Mouse (Mus musculus): Measurements from ENCODE around the gene Mlkl. TPM values are rescaled to one million over a fixed set of nuclear protein-coding genes. Genes with fewer than 3 reads are reported as not detected.
"Not testable (repeated sequence)": the region's sequence is repeated elsewhere in the genome, so short reads cannot be mapped to it uniquely, and the experiment has no call there.

The Mlkl gene
- polyA plus RNA-seq, 1 experiment = 0.06 TPM

DNA sequence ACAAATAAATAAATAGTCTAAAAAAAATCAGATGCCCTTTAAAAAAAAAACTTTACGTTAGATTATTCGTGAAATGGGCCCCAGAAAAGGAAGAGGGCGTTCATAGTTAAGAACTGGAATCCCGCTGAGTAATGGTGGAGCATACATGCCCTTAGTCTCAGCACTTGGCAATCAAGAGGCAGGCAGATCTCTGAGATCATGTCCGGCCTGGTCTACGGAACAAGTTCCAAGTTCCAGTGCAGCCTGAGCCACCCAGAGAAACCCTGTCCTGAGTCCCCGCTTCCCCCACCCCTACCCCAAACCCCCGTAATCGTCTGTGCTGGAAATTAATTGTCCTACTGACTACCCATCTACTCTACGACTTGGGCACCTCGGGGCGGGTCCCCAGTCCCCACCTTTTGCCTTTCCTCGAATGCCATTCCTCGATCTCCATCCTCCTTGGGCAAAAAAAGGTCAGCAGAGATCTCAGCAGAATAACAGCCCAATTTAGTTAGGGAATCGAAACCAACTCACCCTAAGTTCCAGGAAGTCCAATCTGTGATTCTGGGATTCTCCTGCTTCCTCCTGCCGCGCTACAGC lies 577 bp downstream of the Mlkl start:
- H3K36me3 ChIP-seq (ENCODE audit: control insufficient read depth) = no peaks in the 10 kb centered on the region
- H3K9me3 ChIP-seq (ENCODE audit: control insufficient read depth, low read length) = no peaks in the 10 kb centered on the region
- H3K27me3 ChIP-seq (ENCODE audit: control insufficient read depth) = peaks cover 52% of the 10 kb centered on the region
- no peak for TF ChIP-seq GATA1 (IDR thresholded peaks at IDR 0.05; ENCODE audit: low read length)
- peak overlapping the region; percentile 66 for H3K4me3 ChIP-seq (replicated peaks)
- peaks cover 12% of the 10 kb centered on the region for H3K4me1 ChIP-seq (ENCODE audit: control insufficient read depth)

DNA sequence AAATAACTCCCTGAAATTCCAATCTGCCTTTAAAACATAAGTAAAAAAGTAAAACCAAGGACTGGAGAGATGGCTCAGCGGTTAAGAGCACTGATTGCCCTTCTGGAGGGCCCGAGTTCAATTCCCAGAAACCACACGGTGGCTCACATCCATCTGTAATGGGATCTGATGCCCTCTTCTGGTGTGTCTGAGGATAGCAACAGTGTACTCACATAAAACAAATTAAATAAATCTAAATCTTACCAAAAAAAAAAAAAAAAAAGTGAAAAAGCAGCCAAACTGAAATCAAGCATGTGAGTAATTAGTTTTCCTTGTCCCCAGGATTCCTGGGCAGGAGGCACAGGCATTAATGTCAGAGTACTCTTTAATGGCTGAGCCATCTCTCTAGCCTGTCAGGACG lies 1.3 kb downstream of the Mlkl start:
- Histone ChIP-seq H3K27me3 (ENCODE audit: control insufficient read depth) (peaks cover 52% of the 10 kb centered on the region), H3K4me3 (replicated peaks) (no peak overlapping the region), H3K36me3 (ENCODE audit: control insufficient read depth) (no peaks in the 10 kb centered on the region), H3K4me1 (ENCODE audit: control insufficient read depth) (peaks cover 12% of the 10 kb centered on the region), H3K9me3 (ENCODE audit: control insufficient read depth, low read length) (no peaks in the 10 kb centered on the region)
- TF ChIP-seq GATA1 (IDR thresholded peaks at IDR 0.05; ENCODE audit: low read length) (no peak), TAL1 (IDR thresholded peaks at IDR 0.05; ENCODE audit: low read length) (no peak)

DNA sequence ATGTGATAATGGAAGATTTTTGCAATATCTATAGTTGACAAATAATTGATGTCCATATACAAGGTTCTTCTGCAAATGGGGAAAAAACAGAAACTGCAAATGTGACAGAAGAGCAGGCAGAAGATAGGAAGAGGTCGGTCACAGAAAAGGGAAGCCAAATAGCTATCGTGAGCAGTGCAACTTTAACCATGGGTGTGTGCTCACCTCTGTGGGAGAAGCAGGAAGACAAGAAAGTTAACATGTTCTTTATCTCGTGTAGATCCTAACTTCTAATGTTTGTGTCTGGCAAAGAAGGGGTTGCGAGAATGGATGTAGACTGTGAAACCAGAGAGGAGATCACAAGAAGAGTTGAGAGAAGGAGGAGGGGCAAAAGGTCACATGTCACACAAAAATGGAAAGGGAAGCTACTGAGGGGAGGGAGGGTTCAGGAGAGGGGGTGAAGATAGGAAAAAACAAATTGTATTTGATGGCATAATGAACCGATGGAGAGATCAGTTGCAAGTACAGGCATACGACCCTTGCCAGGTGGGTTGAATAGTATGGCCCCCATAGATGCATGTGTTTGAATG lies 12.7 kb downstream of the Mlkl start:
- TF ChIP-seq TAL1 (IDR thresholded peaks at IDR 0.05; ENCODE audit: low read length) (no peak), GATA1 (IDR thresholded peaks at IDR 0.05; ENCODE audit: low read length) (no peak)
- Histone ChIP-seq H3K4me3 (replicated peaks) (no peak overlapping the region), H3K4me1 (ENCODE audit: control insufficient read depth) (no peaks in the 10 kb centered on the region), H3K36me3 (ENCODE audit: control insufficient read depth) (no peaks in the 10 kb centered on the region), H3K9me3 (ENCODE audit: control insufficient read depth, low read length) (no peaks in the 10 kb centered on the region), H3K27me3 (ENCODE audit: control insufficient read depth) (peaks cover 6% of the 10 kb centered on the region)

DNA sequence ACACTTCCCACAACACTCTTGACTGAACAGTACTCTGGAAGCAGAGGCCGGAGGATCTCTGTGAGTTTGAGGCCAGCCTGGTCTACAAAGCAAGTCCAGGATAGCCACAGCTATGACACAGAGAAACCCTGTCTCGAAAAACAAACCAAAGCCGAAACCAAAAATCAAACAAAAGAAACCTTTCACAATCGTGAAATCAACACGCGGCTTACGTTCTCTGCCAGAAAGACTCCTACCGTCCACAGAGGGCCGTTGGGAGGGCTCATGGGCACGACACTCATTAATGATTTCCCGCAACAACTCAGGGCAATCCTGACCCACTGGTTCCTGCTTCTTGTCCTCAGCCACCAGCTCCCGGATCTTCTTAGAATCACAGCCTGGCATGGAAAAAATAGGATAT lies 23.2 kb downstream of the Mlkl start:
- Histone ChIP-seq H3K4me1 (ENCODE audit: control insufficient read depth) (peaks cover 28% of the 10 kb centered on the region), H3K9me3 (ENCODE audit: control insufficient read depth, low read length) (no peaks in the 10 kb centered on the region), H3K27me3 (ENCODE audit: control insufficient read depth) (peaks cover 13% of the 10 kb centered on the region), H3K36me3 (ENCODE audit: control insufficient read depth) (peaks cover 2% of the 10 kb centered on the region; the same call in 1 of the 2 replicates), H3K4me3 (replicated peaks) (no peak overlapping the region)
- TF ChIP-seq TAL1 (IDR thresholded peaks at IDR 0.05; ENCODE audit: low read length) (no peak), GATA1 (IDR thresholded peaks at IDR 0.05; ENCODE audit: low read length) (no peak)

DNA sequence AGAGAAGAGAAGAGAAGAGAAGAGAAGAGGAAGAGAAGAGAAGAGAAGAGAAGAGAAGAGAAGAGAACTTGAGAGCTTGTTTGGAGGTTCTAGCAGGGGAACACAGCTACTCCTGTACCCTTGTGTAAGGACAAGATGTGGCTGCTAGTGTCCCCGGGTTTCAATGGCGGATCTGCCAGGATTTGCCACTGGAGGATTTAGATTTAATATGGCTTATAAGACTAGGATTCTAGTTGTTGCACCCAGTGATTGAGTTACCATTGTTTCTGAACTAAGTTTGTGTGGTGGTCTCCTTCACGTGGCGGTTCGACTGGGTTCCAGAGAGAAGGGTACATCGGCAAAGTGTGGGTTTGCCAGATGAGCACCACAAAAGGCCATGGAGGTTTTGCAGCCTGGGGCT lies 24.0 kb downstream of the Mlkl start:
- not testable (repeated sequence) for H3K4me3 ChIP-seq (replicated peaks); H3K9me3 ChIP-seq (ENCODE audit: control insufficient read depth, low read length); H3K27me3 ChIP-seq (ENCODE audit: control insufficient read depth)

DNA sequence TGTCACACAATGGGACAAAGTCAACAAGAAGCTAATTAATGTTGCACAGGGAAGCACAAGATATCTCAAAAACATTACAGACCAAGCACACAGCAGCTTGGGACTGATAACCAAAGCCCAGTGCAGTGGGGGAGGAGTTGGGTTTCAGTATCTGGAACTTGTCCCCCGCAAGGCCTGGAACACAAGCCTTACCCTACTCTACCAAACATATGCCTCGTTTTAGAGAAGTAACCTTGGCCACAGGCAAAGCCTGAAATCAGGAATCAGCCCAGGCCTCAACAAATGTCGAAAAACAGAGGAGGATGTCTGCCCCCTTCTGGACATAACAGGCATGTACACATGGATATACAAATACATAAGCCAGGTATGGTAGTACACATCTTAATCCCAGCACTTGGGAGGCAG lies 25.2 kb downstream of the Mlkl start:
- peaks cover 1% of the 10 kb centered on the region for H3K27me3 ChIP-seq (ENCODE audit: control insufficient read depth)
- H3K9me3 ChIP-seq (ENCODE audit: control insufficient read depth, low read length) = no peaks in the 10 kb centered on the region
- H3K4me3 ChIP-seq (replicated peaks) = peak overlapping the region; percentile 16
- peaks cover 2% of the 10 kb centered on the region; the same call in 1 of the 2 replicates for H3K36me3 ChIP-seq (ENCODE audit: control insufficient read depth)
- TF ChIP-seq GATA1 (IDR thresholded peaks at IDR 0.05; ENCODE audit: low read length) (peak; percentile 51), TAL1 (IDR thresholded peaks at IDR 0.05; ENCODE audit: low read length) (peak; percentile 76)
- peaks cover 28% of the 10 kb centered on the region for H3K4me1 ChIP-seq (ENCODE audit: control insufficient read depth)

More for the DNA sequence above, 24.0 kb downstream of the Mlkl start:
- not testable (repeated sequence) for H3K36me3 ChIP-seq (ENCODE audit: control insufficient read depth)
- peaks cover 28% of the 10 kb centered on the region for H3K4me1 ChIP-seq (ENCODE audit: control insufficient read depth)

DNA sequence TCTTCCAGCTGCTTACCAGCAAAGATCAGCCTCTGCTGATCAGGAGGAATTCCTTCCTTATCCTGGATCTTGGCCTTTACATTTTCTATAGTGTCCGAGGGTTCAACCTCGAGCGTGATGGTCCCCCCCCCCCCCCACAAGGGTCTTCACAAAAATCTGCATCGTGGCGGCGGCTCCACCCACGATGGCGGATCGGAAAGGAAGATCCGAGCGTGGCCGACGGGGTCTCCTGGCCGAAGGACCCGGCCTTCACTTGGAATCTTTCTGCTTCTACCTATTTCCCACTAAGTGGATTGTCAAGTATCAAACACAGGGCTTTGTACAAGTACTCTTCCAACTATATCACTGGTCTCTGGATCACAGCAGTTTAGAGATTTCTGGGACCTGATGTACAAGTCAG lies 28.0 kb downstream of the Mlkl start:
- not testable (repeated sequence) for H3K9me3 ChIP-seq (ENCODE audit: control insufficient read depth, low read length); H3K27me3 ChIP-seq (ENCODE audit: control insufficient read depth); H3K36me3 ChIP-seq (ENCODE audit: control insufficient read depth); H3K4me3 ChIP-seq (replicated peaks)
- peaks cover 28% of the 10 kb centered on the region for H3K4me1 ChIP-seq (ENCODE audit: control insufficient read depth)

DNA sequence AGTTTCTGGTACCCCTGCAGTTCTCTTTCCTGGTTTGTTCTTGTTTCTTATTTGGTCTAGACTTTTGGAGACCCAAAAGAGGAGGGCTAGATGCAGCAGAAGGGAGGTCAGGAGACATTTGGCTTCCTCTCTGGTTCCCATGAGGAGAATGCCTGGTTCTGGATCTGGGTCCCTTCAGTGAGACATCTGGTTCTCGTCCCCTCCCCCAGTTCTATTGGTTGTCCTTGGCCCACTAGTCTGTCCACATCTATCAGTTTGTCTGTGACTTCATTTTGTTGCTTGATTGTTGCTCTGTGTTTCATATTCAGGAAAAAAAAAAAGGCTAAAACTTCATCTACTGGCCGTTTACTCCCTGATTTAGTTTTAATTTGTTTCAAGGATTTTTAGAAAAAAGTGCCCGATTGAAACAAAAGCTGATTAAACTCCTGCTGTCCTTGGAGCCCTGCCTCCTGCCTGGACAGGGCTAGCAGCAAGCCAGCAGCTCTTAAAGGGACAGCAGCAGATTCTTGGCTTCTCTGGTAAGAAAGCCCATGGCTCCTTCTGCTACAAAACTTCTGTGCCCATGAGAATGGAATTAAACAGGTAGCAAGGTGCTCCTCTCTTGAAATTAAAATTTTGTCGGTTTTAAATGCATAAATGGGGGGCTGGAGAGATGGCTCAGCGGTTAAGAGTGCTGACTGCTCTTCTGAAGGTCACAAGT lies 32.8 kb downstream of the Mlkl start:
- no peaks in the 10 kb centered on the region for H3K36me3 ChIP-seq (ENCODE audit: control insufficient read depth)
- H3K9me3 ChIP-seq (ENCODE audit: control insufficient read depth, low read length) = no peaks in the 10 kb centered on the region
- H3K4me1 ChIP-seq (ENCODE audit: control insufficient read depth) = peaks cover 6% of the 10 kb centered on the region
- no peak overlapping the region for H3K4me3 ChIP-seq (replicated peaks)
- H3K27me3 ChIP-seq (ENCODE audit: control insufficient read depth) = no peaks in the 10 kb centered on the region
- no peak for TF ChIP-seq GATA1 (IDR thresholded peaks at IDR 0.05; ENCODE audit: low read length)
- TF ChIP-seq TAL1 (IDR thresholded peaks at IDR 0.05; ENCODE audit: low read length) = no peak

DNA sequence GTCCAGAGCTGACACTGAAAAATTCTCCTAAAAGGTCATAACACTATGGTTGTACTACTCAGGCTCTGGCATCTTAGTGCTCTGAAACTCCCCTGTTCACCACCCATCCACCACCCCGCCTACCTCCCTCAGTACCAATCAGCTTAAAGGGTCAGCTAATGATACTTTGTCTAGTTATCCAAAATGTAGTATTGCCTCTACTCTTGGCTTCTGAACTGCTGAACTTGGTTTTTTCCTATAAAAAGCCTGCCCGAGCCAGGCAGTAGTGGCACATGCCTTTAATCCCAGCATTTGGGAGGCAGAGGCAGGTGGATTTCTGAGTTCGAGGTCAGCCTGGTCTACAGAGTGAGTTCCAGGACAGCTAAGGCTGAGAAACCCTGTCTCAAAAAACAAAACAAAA lies 33.6 kb downstream of the Mlkl start:
- Histone ChIP-seq H3K9me3 (ENCODE audit: control insufficient read depth, low read length) (no peaks in the 10 kb centered on the region), H3K4me3 (replicated peaks) (no peak overlapping the region), H3K27me3 (ENCODE audit: control insufficient read depth) (no peaks in the 10 kb centered on the region), H3K4me1 (ENCODE audit: control insufficient read depth) (peaks cover 6% of the 10 kb centered on the region), H3K36me3 (ENCODE audit: control insufficient read depth) (no peaks in the 10 kb centered on the region)
- TF ChIP-seq GATA1 (IDR thresholded peaks at IDR 0.05; ENCODE audit: low read length) (no peak), TAL1 (IDR thresholded peaks at IDR 0.05; ENCODE audit: low read length) (no peak)

DNA sequence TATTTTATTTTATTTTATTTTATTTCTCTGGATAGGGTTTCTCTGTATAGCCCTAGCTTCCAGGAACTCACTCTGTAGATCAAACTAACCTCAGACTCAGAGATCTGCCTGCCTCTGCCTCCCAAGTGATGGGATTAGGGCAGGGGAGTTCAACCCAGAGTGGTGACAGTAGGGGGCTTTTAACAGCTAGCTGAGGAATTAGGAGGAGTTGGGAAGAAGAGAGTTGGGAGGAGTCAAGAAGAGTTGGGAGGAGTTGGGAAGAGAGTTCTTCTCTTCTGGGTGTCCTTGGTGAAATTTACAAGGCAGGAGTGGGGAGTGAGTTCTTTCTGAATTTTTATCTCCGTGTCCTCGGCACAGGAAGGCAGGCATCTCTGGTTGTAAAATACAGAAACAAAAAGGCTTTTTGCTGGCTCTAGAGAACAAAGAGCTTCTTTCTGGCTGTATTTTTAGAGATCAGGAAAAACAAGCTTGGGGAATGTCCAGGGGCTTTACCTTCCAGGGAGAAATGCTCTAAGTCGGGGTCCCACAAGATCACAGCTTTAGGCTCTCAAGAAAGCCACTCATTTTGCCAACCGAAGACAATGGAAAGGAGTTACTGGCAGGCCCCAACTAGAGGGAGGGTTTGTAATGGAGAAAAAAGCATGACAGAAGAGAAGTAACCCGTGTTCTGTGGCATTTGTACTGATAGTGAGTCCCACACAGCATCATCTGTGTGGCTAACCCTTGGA lies 34.7 kb downstream of the Mlkl start:
- H3K36me3 ChIP-seq (ENCODE audit: control insufficient read depth); H3K4me3 ChIP-seq (replicated peaks); H3K9me3 ChIP-seq (ENCODE audit: control insufficient read depth, low read length); H3K27me3 ChIP-seq (ENCODE audit: control insufficient read depth): not testable (repeated sequence)
- H3K4me1 ChIP-seq (ENCODE audit: control insufficient read depth) = peaks cover 10% of the 10 kb centered on the region
